Mouse (Mus musculus) embryonic facial prominence, embryonic 11.5 days (tissue): ENCODE measurements around the gene Abhd17a. TPM values are rescaled to one million over a fixed set of nuclear protein-coding genes. Genes with fewer than 3 reads are reported as not detected.
A peak's percentile ranks its signal among the peaks of the same experiment; 100 is the strongest.

Source experiments
- ATAC-seq: fragments of 200-750 bp; cut with Nextera tagmentation; replicated peaks from 2 replicates; pipeline ENCODE4 v1.8.0; 2017; ENCODE audit warnings: low read depth; ENCODE audit not compliant: insufficient number of reproducible peaks, low FRiP score, low TSS enrichment
- DNase-seq: peaks from one replicate; pipeline ENCODE4 v3.0.0-alpha.2; 2015; ENCODE audit warnings: low spot score
- H3K27ac ChIP-seq: fragments of 300-500 bp; sonication (generic); replicated peaks from 2 replicates; pipeline ENCODE4 v1.5.1; 2014; ENCODE audit warnings: mild to moderate bottlenecking, low read depth, low read length, control low read depth
- H3K27me3 ChIP-seq: fragments of 300-500 bp; sonication (generic); 2 replicates; pipeline ENCODE4 v1.6.1; 2014; ENCODE audit warnings: mild to moderate bottlenecking, low read length, moderate library complexity, mixed read lengths; ENCODE audit not compliant: control insufficient read depth, insufficient read depth
- H3K36me3 ChIP-seq: fragments of 300-500 bp; sonication (generic); replicated peaks from 2 replicates; pipeline ENCODE4 v1.6.1; 2014; ENCODE audit warnings: low read depth, mild to moderate bottlenecking, low read length, moderate library complexity, mixed read lengths; ENCODE audit not compliant: control insufficient read depth, insufficient read depth
- H3K4me1 ChIP-seq: fragments of 300-500 bp; sonication (generic); 2 replicates; pipeline ENCODE4 v1.6.1; 2014; ENCODE audit warnings: low read length, mixed read lengths; ENCODE audit not compliant: control insufficient read depth, insufficient read depth
- H3K4me2 ChIP-seq: fragments of 300-500 bp; sonication (generic); 2 replicates; pipeline ENCODE4 v1.6.1; 2014; ENCODE audit warnings: low read depth, mild to moderate bottlenecking, control low read depth, low read length, moderate library complexity
- H3K4me3 ChIP-seq: fragments of 300-500 bp; sonication (generic); 2 replicates; pipeline ENCODE4 v1.5.1; 2014; ENCODE audit warnings: low read depth, low read length, control low read depth
- H3K9ac ChIP-seq: fragments of 300-500 bp; sonication (generic); replicated peaks from 2 replicates; pipeline ENCODE4 v1.6.1; 2014; ENCODE audit warnings: mild to moderate bottlenecking, control low read depth, low read length
- H3K9me3 ChIP-seq: fragments of 300-500 bp; sonication (generic); replicated peaks from 2 replicates; pipeline ENCODE4 v1.6.1; 2016; ENCODE audit warnings: mild to moderate bottlenecking, low read length, inconsistent platforms, mixed read lengths; ENCODE audit not compliant: control insufficient read depth
- WGBS: fragments of 180-500 bp; shearing (Covaris S2); extraction: QIAGEN DNeasy Blood & Tissue Kit; methylation state at CpG from one replicate; pipeline ENCODE4 v1.1.7; 2014; 5-methylcytosine and 5-hydroxymethylcytosine counted together
- polyA plus RNA-seq: library from polyadenylated mRNA; unstranded; fragments of >200 nt; fragmentation: Nextera tagmentation; extraction: Ambion mirVana; gene quantifications from 2 replicates; pipeline ENCODE4 v1.2.1, GENCODE M21; 2014

Abhd17a gene
- polyA plus RNA-seq, 1 experiment from 2014 or later, result 94.8 TPM

DNA sequence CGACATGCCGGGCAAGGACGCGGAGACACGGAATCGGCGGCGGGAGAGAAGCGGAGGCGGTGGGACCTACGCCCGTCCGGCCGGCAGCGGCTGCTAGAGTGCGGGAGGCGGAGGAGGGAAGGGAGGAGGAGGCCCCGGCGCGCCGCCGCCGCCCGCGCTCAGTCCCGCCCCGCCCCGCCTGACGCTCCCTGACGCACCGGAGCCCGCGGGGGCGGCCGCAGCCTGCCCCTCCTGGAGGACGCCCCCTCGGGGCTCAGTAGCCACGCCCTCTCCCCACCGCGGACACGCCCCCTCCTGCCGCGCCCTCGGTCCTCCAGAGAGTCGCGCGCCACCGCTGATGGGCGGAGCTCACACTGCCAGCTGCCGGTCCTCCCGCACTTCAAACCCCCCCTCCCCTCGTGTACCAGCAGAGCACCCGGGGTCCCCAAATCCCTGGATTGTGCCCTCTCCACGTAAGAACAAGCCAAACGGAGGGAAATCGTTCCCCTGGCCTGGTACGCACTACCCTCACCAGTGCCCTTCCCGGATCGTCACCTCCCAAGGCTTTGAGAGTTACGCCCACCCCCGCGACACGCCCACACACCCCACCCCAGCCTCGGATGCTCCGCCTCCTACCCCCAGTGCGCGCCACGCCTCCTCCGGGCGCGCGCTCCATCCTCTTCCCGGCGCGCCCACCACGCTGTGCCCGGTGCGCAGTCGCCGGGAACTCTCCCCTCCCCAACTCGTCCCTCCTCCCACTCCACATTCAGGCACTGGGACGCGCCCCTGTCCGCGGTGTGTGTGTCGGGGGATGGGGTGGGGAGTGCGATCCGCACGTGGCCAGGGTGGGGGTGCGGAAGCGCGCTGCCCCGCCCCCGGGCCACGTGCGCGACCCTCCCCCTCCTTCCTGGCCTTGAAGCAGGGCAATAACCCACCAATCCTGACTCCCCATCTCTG lies 12.7 kb downstream of the Abhd17a start, which contains the start of gene Klf16:
Gene Klf16, minus strand, starts transcription at position 127 of the 936 bp plus-strand sequence.
- no peaks in the 10 kb centered on the region for H3K27me3 ChIP-seq
- ATAC-seq, result peak; percentile 69
- DNase-seq, result peak; percentile 96
- H3K9me3 ChIP-seq, result no peaks in the 10 kb centered on the region
- H3K27ac ChIP-seq, result peak within 1 kb of the TSS; percentile 74
- no peaks in the 10 kb centered on the region for H3K36me3 ChIP-seq
- H3K9ac ChIP-seq, result peak within 1 kb of the TSS; percentile 73
- H3K4me2 ChIP-seq, result peak within 1 kb of the TSS; percentile 98
- no peaks in the 10 kb centered on the region; the same call in none of the 2 replicates for H3K4me1 ChIP-seq
- WGBS, result 1% methylated on average over 54 of the region's 97 CpGs
- H3K4me3 ChIP-seq, result peak within 1 kb of the TSS; percentile 78

DNA sequence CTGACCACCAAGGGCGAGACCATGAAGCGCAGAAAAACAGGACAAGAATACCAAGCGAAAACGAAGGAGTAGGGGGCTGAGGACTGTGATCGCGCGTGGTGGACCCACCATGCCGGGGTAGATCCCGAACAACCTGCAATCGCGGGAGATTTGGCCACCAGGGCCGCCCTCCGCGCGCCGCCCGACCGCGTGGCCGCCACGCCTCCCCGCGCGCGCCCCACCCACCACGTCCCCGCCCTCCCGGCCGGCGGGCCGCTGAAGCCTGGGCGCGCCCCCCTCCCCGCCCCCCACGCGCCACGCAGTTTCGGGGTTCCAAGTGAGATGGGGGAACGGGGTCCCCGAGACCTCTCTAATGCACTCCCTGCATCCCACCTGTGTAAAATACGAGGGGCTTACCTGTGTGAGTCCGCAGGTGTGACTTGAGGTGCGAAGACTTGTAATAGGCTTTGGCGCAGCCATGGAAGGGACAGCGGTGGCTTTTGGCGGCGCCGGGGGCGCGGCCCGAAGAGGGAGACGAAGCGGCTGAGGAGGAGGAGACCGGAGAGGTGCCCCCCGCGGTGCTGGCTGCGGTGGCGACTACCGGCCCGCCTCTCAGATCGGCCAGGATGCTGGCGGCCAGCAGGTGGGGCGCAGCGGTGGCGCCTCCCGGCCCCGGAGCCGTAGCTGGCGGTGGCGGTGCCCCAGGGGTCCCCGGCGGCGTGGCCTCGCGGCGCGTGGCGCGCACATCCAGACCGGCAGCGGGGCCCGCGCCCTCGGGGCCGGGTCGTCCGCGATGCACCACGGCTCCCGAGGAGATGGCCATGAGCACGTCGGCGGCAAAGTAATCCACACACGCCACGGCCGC lies 13.6 kb downstream of the Abhd17a start:
- WGBS, result under 1% methylated on average over 90 of the region's 96 CpGs
- H3K9ac ChIP-seq, result peak overlapping the region; percentile 73
- H3K27me3 ChIP-seq, result no peaks in the 10 kb centered on the region
- no peaks in the 10 kb centered on the region; the same call in none of the 2 replicates for H3K4me1 ChIP-seq
- H3K9me3 ChIP-seq, result no peaks in the 10 kb centered on the region
- DNase-seq, result peak; percentile 65
- peak overlapping the region; percentile 78 for H3K4me3 ChIP-seq
- H3K4me2 ChIP-seq, result peak overlapping the region; percentile 98
- no peak for ATAC-seq
- peak overlapping the region; percentile 72 for H3K27ac ChIP-seq
- H3K36me3 ChIP-seq, result no peaks in the 10 kb centered on the region

DNA sequence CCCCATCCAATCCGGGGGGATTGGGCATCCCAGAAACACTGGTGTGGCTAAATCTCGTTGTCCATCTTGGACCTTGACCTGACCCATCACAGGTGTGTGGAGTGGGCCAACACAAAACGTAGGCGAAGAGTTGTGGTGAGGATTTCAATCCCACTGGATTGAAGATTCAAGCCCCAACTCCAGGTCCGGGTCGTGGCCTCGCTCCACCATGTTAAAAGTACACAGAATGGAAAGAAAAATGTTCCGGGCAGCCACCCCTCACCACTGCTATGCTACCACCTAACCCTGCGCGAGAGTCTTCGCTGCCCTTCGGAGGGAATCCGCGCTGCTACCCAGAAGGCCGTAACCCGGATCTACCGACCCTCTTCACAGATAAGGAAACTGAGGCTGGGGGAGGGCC lies 14.2 kb downstream of the Abhd17a start:
- no peaks in the 10 kb centered on the region for H3K36me3 ChIP-seq
- 16% methylated on average over 17 of the region's 17 CpGs for WGBS
- H3K4me2 ChIP-seq, result peak overlapping the region; percentile 98
- H3K4me3 ChIP-seq, result peak overlapping the region; percentile 78
- DNase-seq (no peak), ATAC-seq (no peak)
- H3K9me3 ChIP-seq, result no peaks in the 10 kb centered on the region
- no peaks in the 10 kb centered on the region for H3K27me3 ChIP-seq
- peaks cover 5% of the 10 kb centered on the region for H3K4me1 ChIP-seq
- peak overlapping the region; percentile 73 for H3K9ac ChIP-seq
- H3K27ac ChIP-seq, result no peak overlapping the region

DNA sequence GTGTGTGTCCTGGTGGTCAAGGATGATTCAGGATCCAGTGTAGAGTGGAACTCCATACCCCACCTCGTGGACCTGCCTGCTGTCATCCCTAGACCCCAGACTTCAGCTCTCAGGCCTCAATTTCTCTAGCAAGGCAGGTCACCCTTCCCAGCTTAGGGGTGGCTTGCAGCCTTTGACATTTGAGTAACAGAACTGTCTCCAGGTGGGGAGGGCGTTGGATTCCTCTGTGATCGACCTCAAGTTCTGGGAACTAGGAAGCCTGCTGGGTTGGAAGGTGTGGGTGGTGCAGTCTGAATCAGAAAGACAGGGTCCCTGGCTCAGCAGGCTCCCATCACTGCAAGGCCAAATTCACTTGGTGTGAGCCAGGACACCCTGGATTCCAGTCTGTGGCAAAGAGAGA lies 15.2 kb downstream of the Abhd17a start:
- Histone ChIP-seq H3K36me3 (no peaks in the 10 kb centered on the region), H3K4me1 (peaks cover 6% of the 10 kb centered on the region), H3K27ac (no peak overlapping the region), H3K4me3 (no peak overlapping the region), H3K9ac (no peak overlapping the region), H3K27me3 (no peaks in the 10 kb centered on the region), H3K9me3 (no peaks in the 10 kb centered on the region), H3K4me2 (no peak overlapping the region)
- no peak for DNase-seq
- WGBS, result 73% methylated on average over 3 of the region's 3 CpGs
- ATAC-seq, result no peak

DNA sequence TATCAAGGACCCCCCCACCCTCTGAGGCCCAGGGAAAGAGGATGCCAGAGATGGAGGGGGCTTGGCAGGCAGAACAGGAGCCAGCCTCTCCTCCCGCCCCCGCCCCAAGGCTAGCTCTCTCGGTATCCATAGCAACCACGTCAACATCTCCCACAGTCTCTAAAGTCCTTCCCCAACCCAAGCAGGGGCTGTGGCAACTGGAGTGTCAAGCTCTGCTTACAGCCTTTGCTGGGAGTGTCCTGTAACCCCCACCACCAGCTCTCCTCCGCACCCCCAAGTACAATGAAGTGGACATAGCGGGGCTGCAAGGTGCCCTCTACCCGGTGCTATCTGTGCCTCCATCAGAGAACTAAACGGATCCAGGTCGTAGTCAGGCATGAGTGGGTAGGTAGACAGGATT lies 16.2 kb downstream of the Abhd17a start:
- 64% methylated on average over 9 of the region's 9 CpGs for WGBS
- H3K9ac ChIP-seq, result no peak overlapping the region; the same call in 1 of the 2 replicates
- H3K4me2 ChIP-seq, result no peak overlapping the region
- ATAC-seq (no peak), DNase-seq (no peak)
- no peak overlapping the region for H3K4me3 ChIP-seq
- peaks cover 6% of the 10 kb centered on the region for H3K4me1 ChIP-seq
- H3K9me3 ChIP-seq, result no peaks in the 10 kb centered on the region
- no peaks in the 10 kb centered on the region for H3K36me3 ChIP-seq
- no peak overlapping the region for H3K27ac ChIP-seq
- H3K27me3 ChIP-seq, result no peaks in the 10 kb centered on the region

DNA sequence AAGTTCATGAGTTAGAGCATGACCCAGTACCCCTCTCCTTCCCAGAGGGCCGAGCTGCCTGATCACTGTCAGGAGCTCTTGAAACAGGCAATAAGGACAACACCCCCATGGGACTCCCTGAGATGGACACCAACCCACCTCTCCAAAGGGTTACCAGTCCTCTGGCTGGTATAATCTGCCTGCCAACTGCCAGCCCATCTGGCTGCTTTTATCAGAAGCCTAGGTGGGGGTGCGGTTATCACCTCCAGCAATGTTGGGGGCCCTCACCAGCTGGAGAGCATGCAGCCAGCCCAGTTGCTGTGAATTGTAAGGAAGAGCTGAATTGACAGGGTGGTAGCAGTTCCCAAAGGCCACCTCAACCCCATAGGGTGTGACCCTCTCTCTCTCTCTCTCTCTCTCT lies 17.7 kb downstream of the Abhd17a start:
- Histone ChIP-seq H3K9me3 (no peaks in the 10 kb centered on the region), H3K4me2 (no peak overlapping the region), H3K4me3 (no peak overlapping the region), H3K27me3 (no peaks in the 10 kb centered on the region), H3K27ac (no peak overlapping the region), H3K4me1 (peaks cover 6% of the 10 kb centered on the region), H3K36me3 (no peaks in the 10 kb centered on the region), H3K9ac (no peak overlapping the region)
- DNase-seq (no peak), ATAC-seq (no peak)
- WGBS, result 83% methylated on average over 2 of the region's 2 CpGs

DNA sequence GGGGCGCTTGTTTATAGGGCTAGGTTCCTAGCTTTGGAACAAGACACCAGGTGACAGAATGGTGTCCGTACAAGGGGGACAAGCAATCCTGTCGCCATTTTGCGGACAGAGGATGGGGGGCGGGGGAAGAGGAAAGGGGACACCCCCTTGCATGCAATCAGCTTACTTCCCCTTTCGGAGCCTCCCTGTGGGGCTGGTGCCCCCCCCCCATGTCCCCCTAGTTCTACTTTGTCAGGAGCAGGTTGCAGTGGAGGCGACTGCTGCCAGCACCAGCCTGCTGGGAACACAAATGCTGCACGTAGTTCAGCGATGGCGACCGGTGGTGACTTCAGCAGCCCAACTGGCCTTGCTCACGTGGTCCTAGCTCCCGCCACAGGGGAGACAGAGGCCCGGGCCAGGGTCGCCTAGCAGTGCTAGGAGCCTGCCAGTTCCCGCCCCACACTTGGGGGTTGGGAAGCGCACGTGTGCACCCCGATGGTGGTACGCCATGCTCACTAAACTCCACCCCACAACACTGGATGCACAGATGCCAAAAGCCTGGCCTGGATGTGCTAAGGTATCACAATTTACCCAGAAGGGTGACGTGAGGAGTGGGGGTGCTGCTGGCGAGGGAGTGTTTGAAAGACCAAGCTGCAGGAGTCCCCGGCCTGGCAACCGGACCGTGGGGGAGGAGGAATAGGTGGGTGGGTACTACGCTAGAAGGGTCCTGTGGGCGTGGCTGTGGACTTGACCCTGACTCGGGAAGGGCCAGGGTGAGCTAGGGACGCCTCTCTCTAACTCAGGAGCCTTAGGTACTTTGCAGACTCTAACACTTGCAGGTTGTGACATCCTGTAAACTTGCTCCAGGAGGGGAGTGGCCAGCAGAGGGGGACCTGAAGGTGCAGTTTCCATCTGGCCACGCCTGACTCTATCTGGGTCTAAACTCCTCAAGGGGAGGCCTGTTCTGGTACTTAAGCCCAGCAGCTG lies 19.0 kb downstream of the Abhd17a start:
- ATAC-seq, result peak; percentile 45

More for the DNA sequence above, 19.0 kb downstream of the Abhd17a start:
- DNase-seq, result peak; percentile 48
- no peaks in the 10 kb centered on the region for H3K27me3 ChIP-seq
- H3K9ac ChIP-seq, result peak overlapping the region; percentile 54
- H3K4me1 ChIP-seq, result peaks cover 6% of the 10 kb centered on the region
- H3K9me3 ChIP-seq, result no peaks in the 10 kb centered on the region
- WGBS, result 21% methylated on average over 30 of the region's 30 CpGs
- 0 out of 2 replicates have a peak overlapping the region, but pooled peaks have one; percentile 28 for H3K27ac ChIP-seq
- peak overlapping the region; percentile 36 for H3K4me2 ChIP-seq
- no peaks in the 10 kb centered on the region for H3K36me3 ChIP-seq
- peak overlapping the region; percentile 6; the same call in 1 of the 2 replicates for H3K4me3 ChIP-seq
